Mouse (Mus musculus) inflammation-experienced regulatory T-cells, adult 6 months (primary cell): ENCODE measurements around the gene Opcml. TPM values are rescaled to one million over a fixed set of nuclear protein-coding genes. Genes with fewer than 3 reads are reported as not detected.

Experiments
- ATAC-seq: one replicate; pipeline ENCODE4 v1.8.0; 2017
- polyA plus RNA-seq, 3 experiments: library from polyadenylated mRNA; unstranded; fragments of 100-300 nt; shearing (Covaris generic); gene quantifications; one replicate each; pipeline ENCODE4 v1.2.1; 2017

Opcml gene
- polyA plus RNA-seq, 3 experiments from 2014 or later = 0.12 TPM; not detected in 2

GRCm38 (mm10) chr9:28329477-28329876, 538.9 kb downstream of the Opcml start:
- ATAC-seq = no peak

- no peak for ATAC-seq
These were observed 546.1 kb downstream of the Opcml start for GRCm38 (mm10) chr9:28336511-28337208.

GRCm38 (mm10) chr9:28337837-28338236, 547.3 kb downstream of the Opcml start:
- no peak for ATAC-seq

- ATAC-seq = no peak
These were observed 564.4 kb downstream of the Opcml start for GRCm38 (mm10) chr9:28354978-28355377.

GRCm38 (mm10) chr9:28357946-28358345, 567.4 kb downstream of the Opcml start:
- ATAC-seq = no peak

GRCm38 (mm10) chr9:28360691-28361090, 570.1 kb downstream of the Opcml start:
- no peak for ATAC-seq

- ATAC-seq = no peak
These were observed 574.0 kb downstream of the Opcml start for GRCm38 (mm10) chr9:28364473-28365159.

GRCm38 (mm10) chr9:28365160-28365473, 574.5 kb downstream of the Opcml start:
- ATAC-seq = no peak

GRCm38 (mm10) chr9:28386527-28387175, 596.1 kb downstream of the Opcml start:
- no peak for ATAC-seq

GRCm38 (mm10) chr9:28395222-28395621, 604.6 kb downstream of the Opcml start:
- no peak for ATAC-seq

- no peak for ATAC-seq
These were observed 605.1 kb downstream of the Opcml start for GRCm38 (mm10) chr9:28395638-28396037.

GRCm38 (mm10) chr9:28402770-28403650, 612.4 kb downstream of the Opcml start:
- ATAC-seq = no peak

- no peak for ATAC-seq
These were observed 613.4 kb downstream of the Opcml start for GRCm38 (mm10) chr9:28403831-28404562.

- ATAC-seq = no peak
These were observed 614.0 kb downstream of the Opcml start for GRCm38 (mm10) chr9:28404616-28405015.

- no peak for ATAC-seq
These were observed 615.2 kb downstream of the Opcml start for GRCm38 (mm10) chr9:28405816-28406215.

- no peak for ATAC-seq
These were observed 630.2 kb downstream of the Opcml start for GRCm38 (mm10) chr9:28420808-28421207.

- no peak for ATAC-seq
These were observed 632.8 kb downstream of the Opcml start for GRCm38 (mm10) chr9:28423407-28423806.

GRCm38 (mm10) chr9:28432159-28432558, 641.6 kb downstream of the Opcml start:
- ATAC-seq = no peak

GRCm38 (mm10) chr9:28438752-28439151, 648.2 kb downstream of the Opcml start:
- ATAC-seq = no peak

- ATAC-seq = no peak
These were observed 649.0 kb downstream of the Opcml start for GRCm38 (mm10) chr9:28439433-28440191.

- no peak for ATAC-seq
These were observed 649.7 kb downstream of the Opcml start for GRCm38 (mm10) chr9:28440192-28440795.
